Mouse (Mus musculus) forebrain, embryonic 15.5 days (tissue): ENCODE measurements around the gene St8sia1. TPM values are rescaled to one million over a fixed set of nuclear protein-coding genes. Genes with fewer than 3 reads are reported as not detected.
"Not testable (repeated sequence)": the region's sequence is repeated elsewhere in the genome, so short reads cannot be mapped to it uniquely, and the experiment has no call there.

Source experiments
- ATAC-seq: fragments of 200-750 bp; cut with Nextera tagmentation; replicated peaks from 2 replicates; pipeline ENCODE4 v1.8.0; 2017; ENCODE audit warnings: mild to moderate bottlenecking, moderate TSS enrichment, moderate library complexity
- H3K27ac ChIP-seq: fragments of 300-500 bp; sonication (generic); replicated peaks from 2 replicates; pipeline ENCODE4 v1.5.1; 2015; ENCODE audit warnings: mild to moderate bottlenecking, inconsistent platforms
- H3K27me3 ChIP-seq: fragments of 300-500 bp; sonication (generic); 2 replicates; pipeline ENCODE4 v1.6.1; 2015; ENCODE audit warnings: inconsistent platforms
- H3K36me3 ChIP-seq: fragments of 300-500 bp; sonication (generic); 2 replicates; pipeline ENCODE4 v1.6.1; 2015; ENCODE audit warnings: mild to moderate bottlenecking, inconsistent platforms
- H3K4me1 ChIP-seq: fragments of 300-500 bp; sonication (generic); 2 replicates; pipeline ENCODE4 v1.6.1; 2015; ENCODE audit warnings: inconsistent platforms
- H3K4me2 ChIP-seq: fragments of 300-500 bp; sonication (generic); replicated peaks from 2 replicates; pipeline ENCODE4 v1.6.1; 2015; ENCODE audit warnings: mild to moderate bottlenecking, inconsistent platforms
- H3K4me3 ChIP-seq: fragments of 300-500 bp; sonication (generic); 2 replicates; pipeline ENCODE4 v1.5.1; 2015; ENCODE audit warnings: mild to moderate bottlenecking, inconsistent platforms
- H3K9ac ChIP-seq: fragments of 300-500 bp; sonication (generic); replicated peaks from 2 replicates; pipeline ENCODE4 v1.6.1; 2015; ENCODE audit warnings: mild to moderate bottlenecking, inconsistent platforms
- H3K9me3 ChIP-seq: fragments of 300-500 bp; sonication (generic); 2 replicates; pipeline ENCODE4 v1.6.1; 2016; ENCODE audit warnings: inconsistent platforms
- WGBS: fragments of 180-500 bp; shearing (Covaris S2); methylation state at CpG from one replicate; pipeline ENCODE4 v1.1.7; 2015; ENCODE audit warnings: mixed read lengths; 5-methylcytosine and 5-hydroxymethylcytosine counted together
- polyA plus RNA-seq: library from polyadenylated mRNA; unstranded; fragments of >200 nt; fragmentation: Nextera tagmentation; extraction: Ambion mirVana; gene quantifications from 2 replicates; pipeline ENCODE4 v1.2.1, GENCODE M21; 2015

The St8sia1 gene
- polyA plus RNA-seq, 1 experiment from 2014 or later = 6.9 TPM

DNA sequence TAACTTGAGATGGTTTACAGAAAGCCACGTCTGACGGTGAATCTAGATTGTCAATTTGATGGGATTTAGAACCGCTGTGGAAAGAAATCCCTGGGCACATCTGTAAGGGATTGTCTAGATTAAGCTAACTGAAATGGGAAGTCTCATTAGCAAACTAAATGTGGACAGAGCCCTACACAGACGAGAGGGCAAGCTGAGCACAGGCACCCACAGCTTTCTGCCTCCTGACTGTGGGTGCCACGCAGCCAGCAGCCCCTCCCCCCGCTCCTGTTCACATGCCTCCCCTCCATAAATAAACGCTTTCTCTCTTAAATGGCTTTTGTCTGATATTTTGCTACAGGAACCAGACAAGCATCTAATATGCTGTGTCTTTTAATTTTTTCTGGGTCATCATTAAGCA lies 27.8 kb upstream of the St8sia1 start:
- no peak overlapping the region for H3K27ac ChIP-seq
- no peak for ATAC-seq
- WGBS = 45% methylated on average over 7 of the region's 7 CpGs

DNA sequence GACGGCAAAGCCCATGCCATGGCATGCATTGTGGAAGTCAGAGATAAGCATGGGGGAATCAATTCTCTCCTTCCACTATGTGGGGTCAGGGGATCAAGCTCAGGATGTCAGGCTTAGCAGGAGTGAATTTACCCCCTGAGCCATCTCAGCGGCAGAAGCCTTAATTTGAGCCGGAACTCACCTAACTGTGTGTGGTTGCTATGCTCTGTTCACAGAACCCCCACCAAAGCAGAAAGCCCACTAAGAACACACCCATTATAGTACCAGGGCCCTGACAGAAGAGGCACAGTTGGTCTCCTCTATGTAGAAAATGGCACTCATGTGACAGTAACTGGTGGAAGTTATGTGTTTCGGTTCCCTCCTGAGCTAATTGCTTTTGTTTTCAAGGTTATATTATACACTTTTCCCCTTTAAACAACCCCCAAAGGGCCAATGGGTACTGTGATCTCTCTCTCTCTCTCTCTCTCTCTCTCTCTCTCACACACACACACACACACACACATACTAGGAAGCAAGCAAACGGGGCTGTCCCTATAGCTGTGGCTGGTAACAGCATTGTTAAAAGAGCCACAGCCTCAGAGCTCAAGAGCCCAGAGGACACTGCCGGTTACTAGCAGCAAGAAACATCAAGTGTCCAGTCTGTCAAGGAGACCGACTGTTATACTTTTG lies 27.3 kb upstream of the St8sia1 start:
- WGBS = 48% methylated on average over 7 of the region's 7 CpGs
- H3K9me3 ChIP-seq = no peaks in the 10 kb centered on the region
- no peaks in the 10 kb centered on the region for H3K36me3 ChIP-seq
- H3K4me1 ChIP-seq = peaks cover 11% of the 10 kb centered on the region
- no peak overlapping the region for H3K4me3 ChIP-seq
- no peak overlapping the region for H3K4me2 ChIP-seq
- no peak overlapping the region for H3K9ac ChIP-seq
- no peak overlapping the region for H3K27ac ChIP-seq
- no peak for ATAC-seq
- peaks cover 9% of the 10 kb centered on the region; the same call in 1 of the 2 replicates for H3K27me3 ChIP-seq

More for the DNA sequence above, 27.8 kb upstream of the St8sia1 start:
- Histone ChIP-seq H3K27me3 (peaks cover 9% of the 10 kb centered on the region; the same call in 1 of the 2 replicates), H3K4me1 (peaks cover 11% of the 10 kb centered on the region), H3K4me3 (no peak overlapping the region), H3K9ac (no peak overlapping the region), H3K9me3 (no peaks in the 10 kb centered on the region), H3K4me2 (no peak overlapping the region), H3K36me3 (no peaks in the 10 kb centered on the region)

DNA sequence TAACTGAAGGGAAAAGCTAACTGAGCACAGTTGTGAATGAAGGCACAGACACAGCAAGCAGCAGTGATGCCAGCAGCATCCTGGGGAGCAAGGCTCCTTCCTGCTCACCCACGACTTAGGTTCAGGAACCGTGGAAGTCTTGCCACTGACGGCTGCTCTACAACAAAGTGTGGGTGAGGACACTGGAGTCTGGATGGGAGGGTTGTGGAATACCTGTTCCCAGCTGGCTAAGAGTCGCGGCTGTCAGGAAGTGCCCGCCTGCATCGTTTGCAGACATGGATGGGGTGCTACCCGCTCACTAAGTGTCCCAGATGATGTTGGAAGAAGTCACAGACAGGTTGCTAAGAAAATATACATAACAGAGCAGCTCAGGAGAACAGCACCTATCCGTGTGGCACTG lies 26.3 kb upstream of the St8sia1 start:
- Histone ChIP-seq H3K4me3 (no peak overlapping the region), H3K4me1 (peaks cover 11% of the 10 kb centered on the region), H3K27me3 (peaks cover 9% of the 10 kb centered on the region; the same call in 1 of the 2 replicates), H3K27ac (no peak overlapping the region), H3K4me2 (no peak overlapping the region), H3K36me3 (no peaks in the 10 kb centered on the region), H3K9ac (no peak overlapping the region), H3K9me3 (no peaks in the 10 kb centered on the region)
- WGBS = 86% methylated on average over 9 of the region's 9 CpGs
- no peak for ATAC-seq

DNA sequence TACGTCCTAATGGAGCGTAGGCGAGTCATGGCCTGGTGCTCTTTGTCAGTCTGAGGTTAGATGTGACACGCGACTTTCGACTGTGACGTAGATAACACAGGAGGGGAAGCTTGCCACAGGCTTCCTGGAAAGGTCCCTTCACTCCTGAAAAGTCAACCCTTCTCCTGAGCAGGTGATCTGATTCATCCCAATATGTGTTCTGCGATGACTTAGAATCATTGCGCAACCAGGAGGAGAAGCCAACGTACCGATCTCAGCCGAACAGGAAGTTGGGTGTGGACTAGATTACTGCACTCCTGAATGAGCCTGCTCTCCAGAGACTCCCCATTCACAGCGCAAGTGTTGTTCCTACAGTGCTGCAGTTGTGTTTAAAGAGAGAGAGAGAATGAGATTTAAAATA lies 25.2 kb upstream of the St8sia1 start:
- Histone ChIP-seq H3K9me3 (no peaks in the 10 kb centered on the region), H3K27ac (no peak overlapping the region), H3K4me3 (no peak overlapping the region), H3K27me3 (peaks cover 9% of the 10 kb centered on the region; the same call in 1 of the 2 replicates), H3K4me1 (0 out of 2 replicates have a peak, but pooled peaks cover 4% of the 10 kb centered on the region), H3K36me3 (no peaks in the 10 kb centered on the region), H3K9ac (no peak overlapping the region), H3K4me2 (no peak overlapping the region)
- 93% methylated on average over 13 of the region's 13 CpGs for WGBS
- ATAC-seq = no peak

- WGBS = 23% methylated on average over 10 of the region's 10 CpGs
- peaks cover 9% of the 10 kb centered on the region; the same call in 1 of the 2 replicates for H3K27me3 ChIP-seq
- ATAC-seq = no peak; the same call in 1 of the 2 replicates
These were observed 24.5 kb upstream of the St8sia1 start for GRCm38 (mm10) chr6:142988753-142989152.

GRCm38 (mm10) chr6:142988231-142988630 lies 24.0 kb upstream of the St8sia1 start:
- WGBS = 77% methylated on average over 6 of the region's 6 CpGs
- Histone ChIP-seq H3K36me3 (no peaks in the 10 kb centered on the region), H3K4me3 (no peak overlapping the region), H3K9ac (no peak overlapping the region), H3K27ac (no peak overlapping the region), H3K4me1 (no peaks in the 10 kb centered on the region), H3K4me2 (no peak overlapping the region), H3K27me3 (peaks cover 9% of the 10 kb centered on the region; the same call in 1 of the 2 replicates), H3K9me3 (no peaks in the 10 kb centered on the region)
- no peak for ATAC-seq

More at GRCm38 (mm10) chr6:142988753-142989152, 24.5 kb upstream of the St8sia1 start:
- Histone ChIP-seq H3K4me3 (no peak overlapping the region), H3K9ac (no peak overlapping the region), H3K4me2 (no peak overlapping the region), H3K9me3 (no peaks in the 10 kb centered on the region), H3K36me3 (no peaks in the 10 kb centered on the region), H3K27ac (no peak overlapping the region), H3K4me1 (no peaks in the 10 kb centered on the region)

GRCm38 (mm10) chr6:142987616-142988015 lies 23.4 kb upstream of the St8sia1 start:
- H3K36me3 ChIP-seq = no peaks in the 10 kb centered on the region
- H3K9ac ChIP-seq = no peak overlapping the region
- WGBS = 65% methylated on average over 6 of the region's 6 CpGs
- H3K27ac ChIP-seq = no peak overlapping the region
- H3K4me2 ChIP-seq = no peak overlapping the region
- no peaks in the 10 kb centered on the region for H3K9me3 ChIP-seq
- no peak overlapping the region for H3K4me3 ChIP-seq
- ATAC-seq = no peak
- peaks cover 9% of the 10 kb centered on the region; the same call in 1 of the 2 replicates for H3K27me3 ChIP-seq
- no peaks in the 10 kb centered on the region for H3K4me1 ChIP-seq

DNA sequence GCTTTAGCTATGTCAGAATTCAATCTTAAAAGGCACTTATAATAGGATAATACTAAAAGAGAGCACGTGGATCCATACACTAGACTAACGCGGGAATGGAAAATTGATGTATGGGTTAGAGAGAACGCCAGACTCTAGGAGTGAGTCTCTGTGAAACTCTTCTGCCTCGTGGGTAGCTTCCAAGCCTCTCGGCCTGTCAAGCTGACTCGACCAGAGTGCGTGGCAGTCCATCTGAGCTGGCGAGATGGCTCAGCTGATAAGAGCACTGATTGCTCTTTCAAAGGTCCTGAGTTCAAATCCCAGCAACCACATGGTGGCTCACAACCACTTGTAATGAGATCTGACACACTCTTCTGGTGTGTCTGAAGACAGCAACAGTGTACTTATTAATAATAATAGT lies 22.5 kb upstream of the St8sia1 start:
- not testable (repeated sequence) for H3K27ac ChIP-seq, ATAC-seq, H3K9me3 ChIP-seq, H3K4me1 ChIP-seq, H3K27me3 ChIP-seq, H3K4me2 ChIP-seq, H3K4me3 ChIP-seq, H3K9ac ChIP-seq, H3K36me3 ChIP-seq
- 93% methylated on average over 9 of the region's 9 CpGs for WGBS

DNA sequence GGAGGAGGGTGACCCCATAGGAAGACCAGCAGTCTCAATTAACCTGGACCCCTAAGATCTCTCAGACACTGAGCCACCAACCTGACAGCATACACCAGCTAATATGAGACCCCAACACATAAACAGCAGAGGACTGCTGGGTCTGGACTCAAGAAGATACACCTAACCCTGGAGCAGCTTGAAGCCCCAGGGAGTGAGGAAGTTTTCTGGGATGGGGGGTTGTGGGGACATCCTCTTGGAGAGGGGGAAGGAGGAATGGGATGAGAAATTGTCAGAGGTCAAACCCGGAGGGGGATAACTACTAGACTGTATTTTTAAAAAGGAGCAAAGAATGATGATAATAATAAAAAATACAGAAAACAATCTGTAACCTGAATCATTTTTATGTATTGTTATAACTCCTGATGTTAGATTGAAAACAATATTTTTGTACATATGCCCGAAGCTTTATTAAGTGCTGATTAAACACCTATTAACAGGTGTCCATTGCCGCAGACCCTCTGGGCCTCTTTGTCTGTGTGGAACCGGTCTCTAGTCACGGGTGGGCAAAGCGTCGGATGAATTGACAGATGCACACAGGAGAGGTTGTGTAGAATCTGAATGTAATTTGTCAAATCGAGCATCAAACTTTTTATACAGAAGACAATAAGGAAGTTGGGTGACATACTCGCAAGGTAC lies 21.4 kb upstream of the St8sia1 start:
- not testable (repeated sequence) for ATAC-seq, H3K27ac ChIP-seq, H3K36me3 ChIP-seq, H3K27me3 ChIP-seq, H3K9ac ChIP-seq, H3K9me3 ChIP-seq, H3K4me2 ChIP-seq, H3K4me1 ChIP-seq, H3K4me3 ChIP-seq
- WGBS = 88% methylated on average over 9 of the region's 9 CpGs

- Histone ChIP-seq H3K4me1 (no peaks in the 10 kb centered on the region), H3K9me3 (no peaks in the 10 kb centered on the region), H3K36me3 (no peaks in the 10 kb centered on the region), H3K27me3 (no peaks in the 10 kb centered on the region), H3K9ac (no peak overlapping the region), H3K27ac (no peak overlapping the region), H3K4me2 (no peak overlapping the region), H3K4me3 (no peak overlapping the region)
- no peak for ATAC-seq
- WGBS = 34% methylated on average over 6 of the region's 6 CpGs
These were observed 15.7 kb upstream of the St8sia1 start for GRCm38 (mm10) chr6:142979665-142980660.

- Histone ChIP-seq H3K9ac (no peak overlapping the region), H3K36me3 (no peaks in the 10 kb centered on the region), H3K27me3 (no peaks in the 10 kb centered on the region), H3K9me3 (no peaks in the 10 kb centered on the region), H3K4me2 (no peak overlapping the region), H3K4me1 (no peaks in the 10 kb centered on the region), H3K27ac (no peak overlapping the region), H3K4me3 (no peak overlapping the region)
- 58% methylated on average over 1 of the region's 1 CpGs for WGBS
- no peak for ATAC-seq
These were observed 13.0 kb upstream of the St8sia1 start for GRCm38 (mm10) chr6:142977221-142977620.

GRCm38 (mm10) chr6:142973289-142973688 lies 9.0 kb upstream of the St8sia1 start:
- H3K36me3 ChIP-seq = no peaks in the 10 kb centered on the region
- H3K9me3 ChIP-seq = no peaks in the 10 kb centered on the region
- no peaks in the 10 kb centered on the region for H3K4me1 ChIP-seq
- no peak overlapping the region for H3K27ac ChIP-seq
- no peak overlapping the region for H3K4me2 ChIP-seq
- no peaks in the 10 kb centered on the region for H3K27me3 ChIP-seq
- 91% methylated on average over 7 of the region's 7 CpGs for WGBS
- no peak for ATAC-seq
- H3K4me3 ChIP-seq = no peak overlapping the region
- no peak overlapping the region for H3K9ac ChIP-seq
